Mouse (Mus musculus) liver, embryonic 14.5 days (tissue): ENCODE measurements at regions not wholly inside any gene's neighbourhood (a gene's known extent, or its start where the extent isn't known, plus 50 kb on each side); places are given as distances from the start of the nearest gene placed in this dataset.

Experiments
- ATAC-seq: fragments of 200-750 bp; cut with Nextera tagmentation; 2 replicates; pipeline ENCODE4 v1.8.0; 2017; ENCODE audit warnings: moderate number of reproducible peaks, mild to moderate bottlenecking, moderate library complexity; ENCODE audit not compliant: insufficient read depth
- DNase-seq, 3 experiments: peaks; one replicate each; pipeline ENCODE4 v3.0.0-alpha.2; 2012 to 2013; ENCODE audit warnings: low read depth in 3 of 3, low spot score in 3 of 3
- H3K27ac ChIP-seq: fragments of 300-500 bp; sonication (generic); 2 replicates; pipeline ENCODE4 v1.5.1; 2014; ENCODE audit warnings: moderate library complexity, mild to moderate bottlenecking, control low read depth, inconsistent platforms
- H3K27me3 ChIP-seq: fragments of 300-500 bp; sonication (generic); 2 replicates; pipeline ENCODE4 v1.6.1; 2014; ENCODE audit warnings: mild to moderate bottlenecking, low read length, moderate library complexity; ENCODE audit not compliant: control insufficient read depth, insufficient read depth
- H3K36me3 ChIP-seq: fragments of 300-500 bp; sonication (generic); replicated peaks from 2 replicates; pipeline ENCODE4 v1.6.1; 2014; ENCODE audit warnings: low read depth; ENCODE audit not compliant: control insufficient read depth, insufficient read depth
- H3K4me1 ChIP-seq, 2 experiments: fragments of 200-500 bp in 1 of 2; fragments of 300-500 bp in 1 of 2; sonication (generic) in 1 of 2; replicated peaks; 2 replicates each; pipeline ENCODE4 v1.6.1; 2012 to 2014; ENCODE audit warnings: antibody characterized with exemption in 1 of 2, inconsistent platforms in 1 of 2, low read length in 1 of 2; ENCODE audit not compliant: control insufficient read depth in 2 of 2, insufficient read depth in 2 of 2
- H3K4me2 ChIP-seq: fragments of 300-500 bp; sonication (generic); 2 replicates; pipeline ENCODE4 v1.6.1; 2014; ENCODE audit warnings: low read depth, mild to moderate bottlenecking, control low read depth, moderate library complexity
- H3K4me3 ChIP-seq, 2 experiments: fragments of 200-500 bp in 1 of 2; fragments of 300-500 bp in 1 of 2; sonication (generic) in 1 of 2; 2 replicates each; pipeline ENCODE4 v1.5.1; 2012 to 2014; ENCODE audit warnings: low read depth in 2 of 2, low read length in 2 of 2, mild to moderate bottlenecking in 2 of 2, control low read depth in 1 of 2, inconsistent platforms in 1 of 2, moderate library complexity in 1 of 2; ENCODE audit not compliant: insufficient read depth in 1 of 2
- H3K9ac ChIP-seq: fragments of 300-500 bp; sonication (generic); replicated peaks from 2 replicates; pipeline ENCODE4 v1.6.1; 2014; ENCODE audit warnings: mild to moderate bottlenecking, control low read depth, moderate library complexity
- H3K9me3 ChIP-seq: fragments of 300-500 bp; sonication (generic); 2 replicates; pipeline ENCODE4 v1.6.1; 2016; ENCODE audit warnings: low read length, mixed read lengths; ENCODE audit not compliant: control insufficient read depth
- CTCF ChIP-seq: IDR thresholded peaks from 2 replicates; pipeline ENCODE4 v1.5.1; 2016; ENCODE audit warnings: antibody characterized with exemption, low read depth, control low read depth
- EP300 ChIP-seq: IDR thresholded peaks from 2 replicates; pipeline ENCODE4 v1.6.1; 2016; ENCODE audit warnings: antibody characterized with exemption, low read depth
- WGBS: fragments of 180-500 bp; shearing (Covaris S2); extraction: QIAGEN DNeasy Blood & Tissue Kit; methylation state at CpG from one replicate; pipeline ENCODE4 v1.1.7; 2014; ENCODE audit not compliant: insufficient replicate concordance; 5-methylcytosine and 5-hydroxymethylcytosine counted together

- H3K27me3 ChIP-seq: no peaks in the 10 kb centered on the region
- DNase-seq: no peak
- no peak overlapping the region for H3K27ac ChIP-seq
- no peak overlapping the region for H3K4me2 ChIP-seq
- H3K9ac ChIP-seq: no peak overlapping the region
- no peaks in the 10 kb centered on the region for H3K36me3 ChIP-seq
- WGBS: 53% methylated on average over 3 of the region's 3 CpGs
- ATAC-seq: no peak
- TF ChIP-seq CTCF (no peak), EP300 (no peak)
- H3K9me3 ChIP-seq: no peaks in the 10 kb centered on the region
- no peak overlapping the region for H3K4me3 ChIP-seq
- H3K4me1 ChIP-seq: no peaks in the 10 kb centered on the region
These were observed 129.2 kb upstream of the Gm34302 start for GRCm38 (mm10) chr3:63612767-63613363.

- Histone ChIP-seq H3K9me3 (no peaks in the 10 kb centered on the region), H3K27me3 (no peaks in the 10 kb centered on the region), H3K9ac (no peak overlapping the region), H3K4me1 (no peaks in the 10 kb centered on the region), H3K27ac (no peak overlapping the region), H3K4me2 (no peak overlapping the region), H3K4me3 (no peak overlapping the region), H3K36me3 (no peaks in the 10 kb centered on the region)
- no peak for ATAC-seq
- TF ChIP-seq CTCF: no peak
- TF ChIP-seq EP300: no peak
- 44% methylated on average over 5 of the region's 5 CpGs for WGBS
- DNase-seq: no peak
These were observed 126.6 kb upstream of the Gm34302 start for GRCm38 (mm10) chr3:63610113-63610919.

GRCm38 (mm10) chr3:63609454-63610112 lies 125.9 kb upstream of the Gm34302 start:
- DNase-seq: no peak
- H3K27me3 ChIP-seq: no peaks in the 10 kb centered on the region
- H3K4me1 ChIP-seq: no peaks in the 10 kb centered on the region
- ATAC-seq: no peak
- no peak overlapping the region for H3K4me2 ChIP-seq
- H3K9ac ChIP-seq: no peak overlapping the region
- TF ChIP-seq CTCF (no peak), EP300 (no peak)
- H3K9me3 ChIP-seq: no peaks in the 10 kb centered on the region
- no peak overlapping the region for H3K27ac ChIP-seq
- no peak overlapping the region for H3K4me3 ChIP-seq
- WGBS: 21% methylated on average over 17 of the region's 17 CpGs
- no peaks in the 10 kb centered on the region for H3K36me3 ChIP-seq

DNA sequence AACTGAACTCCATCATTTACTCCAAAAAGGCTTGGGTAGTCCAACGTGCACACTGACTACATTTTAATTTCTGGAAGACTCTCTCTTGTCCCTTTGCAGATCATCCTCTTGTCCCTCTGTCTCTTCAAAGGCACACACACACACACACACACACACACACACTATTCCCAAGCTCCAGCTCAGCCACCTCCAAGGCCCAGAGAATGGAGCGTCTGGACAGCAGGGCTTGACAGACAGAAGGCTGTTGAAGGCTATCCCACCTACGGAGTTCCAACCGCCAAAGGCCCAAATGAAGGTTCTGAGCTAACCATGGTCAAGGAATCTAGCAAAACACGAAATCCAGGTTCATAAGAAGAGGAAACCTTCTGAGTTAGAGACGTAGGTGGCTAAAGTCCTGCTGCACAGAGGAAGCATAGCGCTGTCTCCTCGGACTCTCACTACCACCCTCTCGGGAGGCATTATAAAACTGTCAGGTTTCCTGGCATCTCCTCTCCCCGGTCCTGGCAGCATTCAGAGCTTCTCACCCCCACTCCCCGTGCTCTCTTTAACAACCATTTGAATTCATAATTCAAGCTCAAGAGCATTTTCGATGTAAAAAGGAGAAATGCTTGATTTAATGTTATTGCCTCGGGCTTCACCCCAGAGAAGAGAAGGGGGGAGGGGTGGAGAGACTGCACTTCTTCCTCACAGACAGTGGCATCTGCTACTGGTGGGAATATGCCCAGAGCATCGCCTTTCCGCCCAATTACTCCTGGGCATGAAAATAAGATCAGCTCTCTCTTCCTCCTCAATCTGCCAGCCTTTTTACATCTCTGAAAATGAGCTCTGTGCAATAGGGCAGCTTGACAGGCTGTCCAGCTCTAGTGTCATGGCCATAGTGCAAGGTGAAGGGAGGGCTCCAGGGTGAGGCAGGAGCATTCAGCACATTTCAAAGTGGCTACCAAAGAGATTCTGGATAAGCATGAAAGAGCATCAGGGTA lies 99.3 kb upstream of the Gm34302 start:
- TF ChIP-seq CTCF (no peak), EP300 (no peak)

More for the DNA sequence above, 99.3 kb upstream of the Gm34302 start:
- no peak overlapping the region for H3K27ac ChIP-seq
- H3K9ac ChIP-seq: no peak overlapping the region
- no peaks in the 10 kb centered on the region for H3K4me1 ChIP-seq
- H3K4me2 ChIP-seq: no peak overlapping the region
- no peak overlapping the region for H3K4me3 ChIP-seq
- H3K9me3 ChIP-seq: no peaks in the 10 kb centered on the region
- WGBS: 69% methylated on average over 15 of the region's 15 CpGs
- DNase-seq: no peak
- H3K36me3 ChIP-seq: no peaks in the 10 kb centered on the region
- no peak for ATAC-seq
- no peaks in the 10 kb centered on the region for H3K27me3 ChIP-seq
